Mouse (Mus musculus) retina, postnatal 7 days (tissue): ENCODE data around the gene Auts2.

ENCODE experiments used
- DNase-seq: peaks from one replicate; pipeline ENCODE4 v3.0.0-alpha.2; 2012; ENCODE audit warnings: low read depth, low spot score

Gene Auts2

GRCm38 (mm10) chr5:132268351-132268967, 274.7 kb downstream of the Auts2 start:
- no peak for DNase-seq

DNA sequence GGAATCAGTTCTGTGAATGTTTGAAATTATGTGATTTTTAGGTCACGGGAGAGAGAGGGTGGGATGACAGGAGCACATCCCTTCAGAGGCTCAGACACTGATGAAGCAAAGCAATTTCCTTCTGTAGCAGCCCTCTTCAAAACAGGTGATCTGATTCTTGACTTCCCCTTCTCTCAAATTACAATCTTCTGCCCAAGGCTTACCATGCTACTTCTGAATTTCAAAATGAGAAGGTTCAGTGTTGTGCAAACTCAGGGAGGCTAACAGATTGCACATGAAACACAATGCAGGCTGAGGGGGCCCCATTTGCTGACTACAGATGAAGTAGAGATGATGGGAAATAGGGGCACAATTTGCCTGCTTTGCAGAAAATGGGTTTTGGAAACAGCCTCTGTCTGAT, 278.1 kb downstream of the Auts2 start:
- no peak for DNase-seq

DNA sequence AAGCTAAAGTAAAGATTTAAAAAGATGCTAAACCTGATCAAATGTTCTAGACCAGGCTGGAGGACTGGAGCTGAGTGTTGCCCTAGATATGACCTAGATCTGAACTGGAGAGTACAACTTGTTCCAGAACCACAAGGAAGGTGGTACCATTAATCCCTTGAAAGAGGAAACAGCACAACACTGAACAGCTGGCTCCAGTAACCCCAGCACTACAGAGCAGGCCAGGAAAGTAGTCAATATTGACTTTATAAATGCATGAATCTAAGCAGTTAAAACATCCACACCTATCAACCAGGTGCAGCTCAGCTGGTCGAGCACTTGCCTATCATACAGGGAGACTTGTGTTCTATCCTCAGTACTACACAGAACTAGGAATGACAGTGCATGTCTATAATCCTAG, 281.4 kb downstream of the Auts2 start:
- DNase-seq, result no peak

DNA sequence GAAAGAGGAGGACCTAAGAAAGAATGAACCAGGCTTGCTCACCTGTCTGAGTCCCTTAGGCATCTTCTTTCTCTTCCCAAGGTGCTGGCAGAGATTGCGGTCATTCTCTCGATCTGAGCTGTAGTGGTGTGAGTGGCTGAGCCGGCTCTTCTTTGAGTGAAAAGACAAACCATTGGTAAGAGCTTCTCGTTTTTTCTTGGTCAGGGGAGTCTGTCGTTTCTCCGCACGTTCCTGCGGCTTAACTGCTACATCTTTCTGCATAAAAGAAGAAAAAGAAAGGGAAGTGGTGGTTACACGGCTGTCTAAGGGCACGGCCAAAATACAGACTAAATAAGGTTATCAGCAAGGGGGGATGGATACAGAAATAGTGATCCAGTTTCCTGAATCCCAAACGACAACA, 284.3 kb downstream of the Auts2 start:
- no peak for DNase-seq

DNA sequence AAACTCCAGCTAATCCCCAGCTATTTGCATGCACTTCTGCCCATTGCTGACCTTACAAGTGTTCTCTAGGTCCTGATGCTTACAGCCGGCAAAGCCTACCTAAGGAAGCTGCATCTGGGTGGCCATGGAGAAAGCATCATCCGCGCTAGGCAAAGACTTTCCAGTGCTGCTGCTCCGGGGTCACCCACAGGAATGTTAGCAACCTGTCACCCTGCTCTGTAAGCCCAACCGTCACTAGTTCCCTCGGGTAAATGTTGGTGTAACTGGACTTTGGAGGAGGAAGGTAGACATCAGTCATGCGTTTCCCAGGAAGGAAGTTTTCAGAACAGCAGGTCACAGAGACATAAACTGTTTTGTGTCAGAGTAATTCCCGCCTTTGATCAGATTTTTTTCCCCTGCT, 287.6 kb downstream of the Auts2 start:
- no peak for DNase-seq

- no peak for DNase-seq
Observed at GRCm38 (mm10) chr5:132249523-132249922, 293.6 kb downstream of the Auts2 start.

DNA sequence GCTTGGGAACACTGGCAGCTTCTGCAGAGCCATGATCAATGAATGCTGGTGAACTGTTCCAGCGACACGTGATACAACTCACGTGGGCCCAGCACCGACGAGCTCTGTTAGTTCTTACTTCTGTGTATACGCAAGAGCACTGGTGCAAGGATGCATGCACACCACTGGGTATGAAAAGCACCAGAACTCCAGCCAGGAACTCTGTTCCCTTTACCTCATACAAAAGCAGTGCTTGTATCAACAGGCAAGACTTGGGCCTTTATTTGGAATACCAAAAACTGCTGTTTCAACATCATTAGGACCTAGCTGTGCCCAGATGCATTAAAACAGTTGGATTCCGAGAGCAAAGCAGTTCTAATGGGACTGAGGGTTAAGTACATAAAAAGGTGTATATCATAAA, 295.1 kb downstream of the Auts2 start:
- DNase-seq, result no peak

DNA sequence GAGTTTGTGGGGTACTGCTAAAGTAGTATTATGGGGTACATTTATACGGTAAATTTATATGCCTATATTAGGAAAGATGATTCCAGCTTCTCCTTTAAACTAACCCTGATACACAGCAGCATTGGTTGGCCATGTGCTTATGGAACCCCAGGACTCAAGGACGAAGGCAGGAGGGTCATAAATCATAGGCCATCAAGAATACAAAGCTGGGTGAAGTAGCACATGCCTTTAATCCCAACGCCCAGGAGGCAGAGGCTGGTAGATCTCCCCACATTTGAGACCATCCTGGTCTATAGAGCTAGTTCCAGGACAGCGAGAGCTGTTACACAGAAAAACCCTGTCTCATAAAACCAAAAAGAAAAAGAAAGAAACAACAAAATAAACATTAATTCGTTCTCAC, 307.7 kb downstream of the Auts2 start:
- no peak for DNase-seq

DNA sequence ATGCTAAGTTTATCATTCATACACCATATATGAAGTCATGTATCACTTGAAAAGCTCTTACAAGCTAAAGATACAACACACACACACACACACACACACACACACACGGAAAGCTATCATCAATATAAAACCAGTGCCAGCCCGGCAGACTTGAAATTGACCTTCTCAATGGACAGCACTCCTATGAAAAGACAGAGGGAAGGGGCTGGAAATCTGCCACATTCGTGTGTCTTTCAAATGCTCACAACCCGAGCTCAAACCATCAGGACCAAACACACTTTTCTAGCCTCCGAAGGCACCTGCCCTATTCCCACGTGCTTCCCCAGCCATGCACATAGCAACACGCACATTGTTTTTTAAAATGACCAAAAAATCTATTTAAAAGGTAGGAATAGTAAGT, 308.7 kb downstream of the Auts2 start:
- no peak for DNase-seq

DNA sequence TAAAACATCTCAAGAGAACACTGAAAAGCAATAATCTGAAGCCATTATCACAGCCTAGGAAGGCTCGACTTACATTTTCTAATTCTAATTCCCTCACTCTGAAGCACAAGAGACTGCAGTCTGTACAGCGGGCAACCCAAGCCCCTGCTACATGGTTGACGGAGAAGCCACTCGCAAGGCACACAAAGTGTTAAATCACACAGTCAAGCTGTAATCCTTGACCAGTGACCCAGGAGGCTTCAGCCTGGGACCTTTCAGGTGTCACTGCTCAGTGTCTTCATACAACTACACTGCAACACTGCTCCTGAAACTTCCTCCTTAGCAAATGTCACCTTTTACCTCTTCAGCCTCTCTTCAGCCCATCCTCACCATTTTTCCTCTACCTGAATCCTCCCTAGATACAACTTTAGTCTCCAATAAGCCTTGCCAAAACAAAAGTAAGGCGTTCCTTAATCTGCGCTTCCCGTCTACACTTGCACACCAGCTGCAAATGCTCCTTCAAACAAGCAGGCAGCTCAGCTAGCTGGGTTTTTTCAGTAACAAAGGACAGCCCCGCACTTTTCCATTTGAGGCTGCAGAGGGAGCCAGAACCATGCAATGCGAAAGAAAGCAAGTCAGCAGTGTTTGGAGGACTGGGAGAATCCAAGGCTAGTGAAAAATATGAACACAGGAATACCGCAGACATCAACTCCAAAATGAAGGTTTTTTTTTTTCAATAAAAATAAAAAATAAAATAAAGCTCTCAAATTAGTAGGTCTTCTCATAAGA, 311.7 kb downstream of the Auts2 start:
- peak; percentile 64 for DNase-seq

DNA sequence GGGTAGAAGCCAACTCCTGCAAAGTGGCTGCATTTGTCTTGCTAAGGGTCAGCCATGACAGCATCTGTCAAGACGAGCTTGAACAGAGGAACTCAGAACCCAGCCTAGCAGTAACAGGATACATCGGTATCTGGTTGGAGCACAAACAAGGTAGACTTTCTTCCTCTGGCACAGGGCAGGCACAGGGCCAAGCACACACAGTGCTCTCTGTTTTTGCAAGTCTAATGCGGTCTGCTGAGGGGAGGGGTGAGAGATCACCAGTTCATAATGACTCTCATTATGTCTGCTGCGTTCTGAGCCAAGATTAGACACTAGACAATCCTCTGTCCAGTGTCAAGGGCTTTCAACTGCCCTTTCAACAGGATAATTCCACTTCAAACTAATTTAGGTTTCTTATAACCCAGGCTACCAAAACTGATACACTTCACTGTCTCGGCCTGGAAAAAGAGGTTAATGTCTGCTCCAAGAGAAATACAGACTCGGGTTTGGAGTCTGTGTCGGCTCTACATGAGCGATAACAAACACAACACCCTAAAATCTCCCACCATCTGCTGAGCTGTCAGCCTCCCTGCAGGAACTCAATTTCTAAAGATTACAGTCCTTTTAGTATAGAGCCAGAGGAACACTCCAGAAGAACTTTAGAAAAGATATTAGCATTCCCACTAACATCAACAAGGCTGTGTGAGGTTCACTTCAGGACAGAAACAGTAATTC, 313.3 kb downstream of the Auts2 start:
- peak; percentile 19 for DNase-seq

- no peak for DNase-seq
Observed at GRCm38 (mm10) chr5:132229023-132229422, 314.1 kb downstream of the Auts2 start.

- DNase-seq, result no peak
Observed at GRCm38 (mm10) chr5:132220376-132220930, 322.7 kb downstream of the Auts2 start.

DNA sequence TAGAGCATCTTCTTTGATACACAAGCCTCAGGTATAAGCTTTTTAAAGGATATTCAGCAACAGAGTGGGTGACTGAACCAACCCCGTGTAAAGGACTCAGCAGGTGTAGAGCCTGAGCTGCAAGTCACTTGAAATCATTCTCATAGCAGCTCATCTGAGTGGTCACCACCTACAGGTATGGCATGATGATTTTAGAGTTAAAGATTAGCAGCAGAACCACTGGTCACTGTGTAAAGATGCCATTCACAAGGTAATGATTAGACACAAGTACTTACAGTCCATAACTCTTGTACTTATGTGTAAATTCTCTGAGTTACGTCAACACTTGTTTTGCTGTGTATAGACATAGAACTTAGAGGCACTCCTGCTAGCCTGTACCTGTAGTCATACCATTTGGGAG, 327.0 kb downstream of the Auts2 start:
- DNase-seq, result no peak

GRCm38 (mm10) chr5:132212446-132212845, 330.7 kb downstream of the Auts2 start:
- no peak for DNase-seq

DNA sequence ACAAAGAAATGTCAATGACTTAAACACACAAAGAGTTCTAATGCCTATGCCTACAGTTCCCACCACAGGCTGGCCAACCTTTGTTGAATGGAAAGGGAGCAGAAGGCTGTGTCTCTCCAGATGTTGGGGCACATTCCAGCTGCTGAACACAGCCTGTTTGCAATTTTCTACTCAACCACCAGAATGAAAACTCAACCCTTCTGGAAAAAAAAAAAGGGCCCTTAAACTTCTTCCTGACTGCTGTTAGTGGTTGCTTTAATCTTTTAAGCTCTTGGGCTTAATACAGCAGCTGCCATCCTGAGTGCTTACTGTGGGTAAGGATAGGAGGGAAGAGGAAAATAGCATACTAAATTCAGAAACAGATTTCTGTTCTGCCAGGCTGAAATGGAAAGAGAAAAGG, 333.4 kb downstream of the Auts2 start:
- no peak for DNase-seq

- DNase-seq, result no peak
Observed at GRCm38 (mm10) chr5:132206220-132206619, 336.9 kb downstream of the Auts2 start.

GRCm38 (mm10) chr5:132203846-132204245, 339.3 kb downstream of the Auts2 start:
- DNase-seq, result no peak

GRCm38 (mm10) chr5:132201077-132201645, 342.0 kb downstream of the Auts2 start:
- no peak for DNase-seq

GRCm38 (mm10) chr5:132200595-132200994, 342.5 kb downstream of the Auts2 start:
- DNase-seq, result no peak

DNA sequence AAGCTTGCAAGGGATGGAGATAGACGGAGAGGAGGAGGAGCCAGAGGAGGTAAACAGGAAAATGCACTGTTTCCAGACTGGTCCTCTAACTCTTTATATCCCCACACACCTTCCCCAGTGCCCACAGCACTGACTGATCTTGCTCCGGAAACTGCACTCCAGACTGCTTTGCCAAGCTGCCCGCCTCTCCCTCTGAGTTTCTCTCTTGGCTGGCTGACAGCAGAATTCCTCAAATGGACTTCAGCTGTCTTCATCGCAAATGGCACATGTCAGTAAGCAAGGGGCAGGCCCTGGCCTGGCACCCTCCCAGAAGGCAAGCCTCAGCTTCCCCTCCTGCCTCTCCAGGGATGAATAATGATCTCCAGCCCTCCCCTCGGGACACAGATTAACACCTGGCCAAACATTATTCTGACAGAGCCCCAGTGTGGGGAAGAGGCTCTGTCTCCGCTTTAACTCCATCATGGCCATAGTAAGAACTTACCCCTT, 348.1 kb downstream of the Auts2 start:
- no peak for DNase-seq

GRCm38 (mm10) chr5:132190190-132190589, 353.0 kb downstream of the Auts2 start:
- DNase-seq, result no peak
